Mouse (Mus musculus): ENCODE measurements at regions not wholly inside any gene's neighbourhood (a gene's known extent, or its start where the extent isn't known, plus 50 kb on each side); places are given as distances from the start of the nearest gene placed in this dataset.

DNA sequence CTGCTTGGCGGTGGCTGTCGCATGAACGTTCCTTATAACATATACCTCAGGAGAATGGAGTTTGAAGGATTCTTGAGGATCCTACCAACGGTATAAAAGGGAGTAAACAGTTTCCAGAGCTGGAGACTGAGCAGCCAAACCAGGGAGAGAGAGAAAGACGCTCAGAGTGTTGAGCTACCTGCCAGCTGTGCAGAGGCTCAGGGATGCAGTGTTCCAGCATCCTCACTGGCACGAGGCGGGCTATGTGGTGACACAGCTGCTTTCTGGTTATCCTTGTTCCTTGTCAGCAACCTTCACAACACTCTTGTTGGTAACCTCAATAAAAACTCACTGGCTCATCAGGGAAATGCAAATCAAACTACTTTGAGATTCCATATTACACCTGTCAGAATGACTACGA lies 84.1 kb upstream of the Armc2 start:
- TF ChIP-seq CTCF (IDR thresholded peaks at IDR 0.05; ENCODE audit: extremely low read depth, insufficient read depth, low read length) (no peak), POLR2A (IDR thresholded peaks at IDR 0.05; ENCODE audit: extremely low read depth, insufficient read depth, low read length) (no peak)
